Mouse (Mus musculus): ENCODE results near the gene Cdhr5. TPM values are rescaled to one million over a fixed set of nuclear protein-coding genes. Genes with fewer than 3 reads are reported as not detected.

Cdhr5 gene
- 0.14 and 0.15 TPM in 2 replicates for polyA plus RNA-seq (2012; rRNA removed)

GRCm38 (mm10) chr7:141276546-141276945 lies at the start of gene Cdhr5:
TSS of gene Cdhr5 (minus strand) at chr7:141276786.
- no peak within 1 kb of the TSS for H3K27ac ChIP-seq (ENCODE audit: insufficient read depth, low read length)
- peaks cover 18% of the 10 kb centered on the region; the same call in 1 of the 2 replicates for H3K4me1 ChIP-seq (ENCODE audit: control insufficient read depth, insufficient read depth, insufficient read length)
- 69% methylated on average over 11 of the region's 11 CpGs for WGBS
- no peak for TF ChIP-seq CTCF (IDR thresholded peaks at IDR 0.05; ENCODE audit: extremely low read depth, insufficient read depth, insufficient read length, insufficient replicate concordance)
- peaks cover 5% of the 10 kb centered on the region; the same call in 1 of the 2 replicates for H3K27me3 ChIP-seq (ENCODE audit: control insufficient read depth, insufficient read depth, low read length)
- DNase-seq (ENCODE audit: low read depth in 1 of 2, low spot score in 2 of 2): peak in 1 of 2 experiments; percentile 28
- H3K36me3 ChIP-seq (ENCODE audit: control insufficient read depth, insufficient read depth, low read length): no peaks in the 10 kb centered on the region
- H3K4me3 ChIP-seq (ENCODE audit: extremely low read depth, insufficient read depth, insufficient read length): no peak within 1 kb of the TSS

- WGBS: 97% methylated on average over 1 of the region's 1 CpGs
- H3K27me3 ChIP-seq (ENCODE audit: control insufficient read depth, insufficient read depth, low read length): no peaks in the 10 kb centered on the region
- H3K4me1 ChIP-seq (ENCODE audit: control insufficient read depth, insufficient read depth, insufficient read length): peaks cover 12% of the 10 kb centered on the region
- H3K36me3 ChIP-seq (ENCODE audit: control insufficient read depth, insufficient read depth, low read length): peaks cover 19% of the 10 kb centered on the region
- no peak for DNase-seq (ENCODE audit: low read depth in 1 of 2, low spot score in 2 of 2)
- TF ChIP-seq CTCF (IDR thresholded peaks at IDR 0.05; ENCODE audit: extremely low read depth, insufficient read depth, insufficient read length, insufficient replicate concordance) (no peak), POLR2A (IDR thresholded peaks at IDR 0.05; ENCODE audit: low read depth, low read length) (no peak)
- no peak overlapping the region for H3K27ac ChIP-seq (ENCODE audit: insufficient read depth, low read length)
- no peak overlapping the region for H3K4me3 ChIP-seq (ENCODE audit: extremely low read depth, insufficient read depth, insufficient read length)
Observed at GRCm38 (mm10) chr7:141324686-141325085, 48.1 kb upstream of the Cdhr5 start.

- TF ChIP-seq POLR2A (IDR thresholded peaks at IDR 0.05; ENCODE audit: low read depth, low read length) (no peak), CTCF (IDR thresholded peaks at IDR 0.05; ENCODE audit: extremely low read depth, insufficient read depth, insufficient read length, insufficient replicate concordance) (no peak)
- Histone ChIP-seq H3K27ac (ENCODE audit: insufficient read depth, low read length) (no peak overlapping the region), H3K36me3 (ENCODE audit: control insufficient read depth, insufficient read depth, low read length) (peaks cover 27% of the 10 kb centered on the region), H3K4me3 (ENCODE audit: extremely low read depth, insufficient read depth, insufficient read length) (no peak overlapping the region), H3K27me3 (ENCODE audit: control insufficient read depth, insufficient read depth, low read length) (no peaks in the 10 kb centered on the region), H3K4me1 (ENCODE audit: control insufficient read depth, insufficient read depth, insufficient read length) (no peaks in the 10 kb centered on the region)
- DNase-seq (ENCODE audit: low read depth in 1 of 2, low spot score in 2 of 2): no peak
- 84% methylated on average over 2 of the region's 2 CpGs for WGBS
Observed at GRCm38 (mm10) chr7:141319446-141319845, 42.9 kb upstream of the Cdhr5 start.

GRCm38 (mm10) chr7:141317619-141318132 lies 41.1 kb upstream of the Cdhr5 start:
- no peak overlapping the region for H3K4me3 ChIP-seq (ENCODE audit: extremely low read depth, insufficient read depth, insufficient read length)
- TF ChIP-seq CTCF (IDR thresholded peaks at IDR 0.05; ENCODE audit: extremely low read depth, insufficient read depth, insufficient read length, insufficient replicate concordance): no peak
- no peak for TF ChIP-seq POLR2A (IDR thresholded peaks at IDR 0.05; ENCODE audit: low read depth, low read length)
- DNase-seq (ENCODE audit: low read depth in 1 of 2, low spot score in 2 of 2): no peak
- WGBS: 86% methylated on average over 1 of the region's 1 CpGs
- no peaks in the 10 kb centered on the region for H3K4me1 ChIP-seq (ENCODE audit: control insufficient read depth, insufficient read depth, insufficient read length)
- no peak overlapping the region for H3K27ac ChIP-seq (ENCODE audit: insufficient read depth, low read length)
- peaks cover 33% of the 10 kb centered on the region for H3K36me3 ChIP-seq (ENCODE audit: control insufficient read depth, insufficient read depth, low read length)
- no peaks in the 10 kb centered on the region for H3K27me3 ChIP-seq (ENCODE audit: control insufficient read depth, insufficient read depth, low read length)

- peaks cover 27% of the 10 kb centered on the region for H3K36me3 ChIP-seq (ENCODE audit: control insufficient read depth, insufficient read depth, low read length)
- no peak for TF ChIP-seq POLR2A (IDR thresholded peaks at IDR 0.05; ENCODE audit: low read depth, low read length)
- peak; percentile 49; the same call in 1 of the 2 replicates for TF ChIP-seq CTCF (IDR thresholded peaks at IDR 0.05; ENCODE audit: extremely low read depth, insufficient read depth, insufficient read length, insufficient replicate concordance)
- WGBS: 72% methylated on average over 5 of the region's 5 CpGs
- no peak overlapping the region for H3K4me3 ChIP-seq (ENCODE audit: extremely low read depth, insufficient read depth, insufficient read length)
- H3K4me1 ChIP-seq (ENCODE audit: control insufficient read depth, insufficient read depth, insufficient read length): no peaks in the 10 kb centered on the region
- peak in 1 of 2 experiments; percentile 67 for DNase-seq (ENCODE audit: low read depth in 1 of 2, low spot score in 2 of 2)
- no peaks in the 10 kb centered on the region for H3K27me3 ChIP-seq (ENCODE audit: control insufficient read depth, insufficient read depth, low read length)
- no peak overlapping the region for H3K27ac ChIP-seq (ENCODE audit: insufficient read depth, low read length)
Observed at GRCm38 (mm10) chr7:141315974-141316373, 39.4 kb upstream of the Cdhr5 start.

- TF ChIP-seq CTCF (IDR thresholded peaks at IDR 0.05; ENCODE audit: extremely low read depth, insufficient read depth, insufficient read length, insufficient replicate concordance): no peak
- no peak for TF ChIP-seq POLR2A (IDR thresholded peaks at IDR 0.05; ENCODE audit: low read depth, low read length)
- Histone ChIP-seq H3K36me3 (ENCODE audit: control insufficient read depth, insufficient read depth, low read length) (peaks cover 31% of the 10 kb centered on the region), H3K27ac (ENCODE audit: insufficient read depth, low read length) (no peak overlapping the region), H3K4me3 (ENCODE audit: extremely low read depth, insufficient read depth, insufficient read length) (no peak overlapping the region), H3K27me3 (ENCODE audit: control insufficient read depth, insufficient read depth, low read length) (no peaks in the 10 kb centered on the region), H3K4me1 (ENCODE audit: control insufficient read depth, insufficient read depth, insufficient read length) (no peaks in the 10 kb centered on the region)
- WGBS: 79% methylated on average over 8 of the region's 8 CpGs
- no peak for DNase-seq (ENCODE audit: low read depth in 1 of 2, low spot score in 2 of 2)
Observed at GRCm38 (mm10) chr7:141315076-141315475, 38.5 kb upstream of the Cdhr5 start.

- Histone ChIP-seq H3K36me3 (ENCODE audit: control insufficient read depth, insufficient read depth, low read length) (peaks cover 30% of the 10 kb centered on the region), H3K27me3 (ENCODE audit: control insufficient read depth, insufficient read depth, low read length) (no peaks in the 10 kb centered on the region), H3K27ac (ENCODE audit: insufficient read depth, low read length) (no peak overlapping the region), H3K4me1 (ENCODE audit: control insufficient read depth, insufficient read depth, insufficient read length) (no peaks in the 10 kb centered on the region), H3K4me3 (ENCODE audit: extremely low read depth, insufficient read depth, insufficient read length) (no peak overlapping the region)
- TF ChIP-seq POLR2A (IDR thresholded peaks at IDR 0.05; ENCODE audit: low read depth, low read length): no peak
- no peak for TF ChIP-seq CTCF (IDR thresholded peaks at IDR 0.05; ENCODE audit: extremely low read depth, insufficient read depth, insufficient read length, insufficient replicate concordance)
- DNase-seq (ENCODE audit: low read depth in 1 of 2, low spot score in 2 of 2): no peak
- 85% methylated on average over 2 of the region's 2 CpGs for WGBS
Observed at GRCm38 (mm10) chr7:141314416-141314815, 37.8 kb upstream of the Cdhr5 start.
